Mouse (Mus musculus): Measurements from ENCODE around the gene Gm266. TPM values are rescaled to one million over a fixed set of nuclear protein-coding genes. Genes with fewer than 3 reads are reported as not detected.

Gene Gm266
- total RNA-seq, 2 experiments from 2014 or later = not detected

GRCm38 (mm10) chr12:111434745-111435327, 50.8 kb downstream of the Gm266 start:
- peak in 1 of 2 experiments; percentile 61 for DNase-seq

Other genes with a start within 250 kb of the Gm266 start
- gene Amn, start 214.7 kb downstream of the Gm266 start, total RNA-seq (2021) = not detected
- gene Cdc42bpb, start 108.1 kb downstream of the Gm266 start, total RNA-seq (2021) = 10 to 100 TPM; 52.7 to 57.6 TPM
- not detected for gene Lbhd2, start 79.0 kb downstream of the Gm266 start, total RNA-seq (2021)
- 1 to 10 TPM; 3.2 to 4.1 TPM for gene Exoc3l4, start 68.8 kb downstream of the Gm266 start, total RNA-seq (2021)
- gene Tnfaip2, start 43.4 kb downstream of the Gm266 start, total RNA-seq (2021) = 10 to 100 TPM; 45.1 to 52.6 TPM
- gene Eif5, start 52.2 kb upstream of the Gm266 start, total RNA-seq (2021) = 100 to 1,000 TPM; 170 to 186 TPM
- 10 to 100 TPM; 45.5 to 47.4 TPM for gene Mark3, start 88.7 kb upstream of the Gm266 start, total RNA-seq (2021)
- gene Ckb, start 186.5 kb upstream of the Gm266 start, total RNA-seq (2021) = 10 to 100 TPM; 67.8 to 74.5 TPM
- gene Trmt61a, start 192.3 kb upstream of the Gm266 start, total RNA-seq (2021) = 1 to 10 TPM; 5.8 to 6.5 TPM
- gene Bag5, start 227.4 kb upstream of the Gm266 start, total RNA-seq (2021) = 10 to 100 TPM; 19.7 to 26.3 TPM
- 10 to 100 TPM; 33.9 to 36.8 TPM for gene Apopt1, start 227.4 kb upstream of the Gm266 start, total RNA-seq (2021)